Mouse (Mus musculus) CH12.LX (cell line): ENCODE data around the gene Gm47289.

Experiments used
- CTCF ChIP-seq, 2 experiments: IDR thresholded peaks in 1 of 2; conservative IDR thresholded peaks in 1 of 2; 2 replicates each; pipeline ENCODE4 v1.5.1; 2011 to 2012; ENCODE audit warnings: low read depth in 2 of 2, low read length in 2 of 2, improper control_type of control experiment in 1 of 2, inconsistent platforms in 1 of 2, mild to moderate bottlenecking in 1 of 2, moderate library complexity in 1 of 2
- EP300 ChIP-seq: IDR thresholded peaks from 2 replicates; pipeline ENCODE4 v1.6.1; 2011; ENCODE audit warnings: low read length, improper control_type of control experiment
- GABPA ChIP-seq: IDR thresholded peaks from 2 replicates; pipeline ENCODE4 v1.6.1; 2012; ENCODE audit warnings: low read depth, low read length, improper control_type of control experiment, inconsistent platforms; ENCODE audit not compliant: insufficient replicate concordance
- IRF4 ChIP-seq: IDR thresholded peaks from 2 replicates; pipeline ENCODE4 v1.6.1; 2014; ENCODE audit warnings: low read depth, mild to moderate bottlenecking, inconsistent platforms, low read length, improper control_type of control experiment
- MAZ ChIP-seq: IDR thresholded peaks from 2 replicates; pipeline ENCODE4 v1.6.1; 2012; ENCODE audit warnings: low read depth, mild to moderate bottlenecking, inconsistent platforms, low read length, improper control_type of control experiment, moderate library complexity
- MXI1 ChIP-seq: IDR thresholded peaks from 2 replicates; pipeline ENCODE4 v1.6.1; 2011; ENCODE audit warnings: mild to moderate bottlenecking, low read depth, low read length, improper control_type of control experiment
- NELFE ChIP-seq: IDR thresholded peaks from 2 replicates; pipeline ENCODE4 v1.6.1; 2011; ENCODE audit warnings: low read depth, low read length, improper control_type of control experiment
- NRF1 ChIP-seq: IDR thresholded peaks from 2 replicates; pipeline ENCODE4 v1.6.1; 2014; ENCODE audit warnings: low read depth, mild to moderate bottlenecking, inconsistent platforms, low read length, improper control_type of control experiment, moderate library complexity
- POLR2A ChIP-seq: IDR thresholded peaks from 2 replicates; pipeline ENCODE4 v1.6.1; 2011; ENCODE audit warnings: low read depth, mild to moderate bottlenecking, improper control_type of control experiment, low read length
- TBP ChIP-seq: conservative IDR thresholded peaks from 2 replicates; pipeline ENCODE4 v1.6.1; 2011; ENCODE audit warnings: low read depth, low read length, improper control_type of control experiment
- USF1 ChIP-seq: IDR thresholded peaks from 2 replicates; pipeline ENCODE4 v1.6.1; 2014; ENCODE audit warnings: low read depth, mild to moderate bottlenecking, inconsistent platforms, low read length, improper control_type of control experiment
- ZC3H11A ChIP-seq: IDR thresholded peaks from 2 replicates; pipeline ENCODE4 v1.6.1; 2012; ENCODE audit warnings: low read depth, mild to moderate bottlenecking, inconsistent platforms, low read length, improper control_type of control experiment

DNA sequence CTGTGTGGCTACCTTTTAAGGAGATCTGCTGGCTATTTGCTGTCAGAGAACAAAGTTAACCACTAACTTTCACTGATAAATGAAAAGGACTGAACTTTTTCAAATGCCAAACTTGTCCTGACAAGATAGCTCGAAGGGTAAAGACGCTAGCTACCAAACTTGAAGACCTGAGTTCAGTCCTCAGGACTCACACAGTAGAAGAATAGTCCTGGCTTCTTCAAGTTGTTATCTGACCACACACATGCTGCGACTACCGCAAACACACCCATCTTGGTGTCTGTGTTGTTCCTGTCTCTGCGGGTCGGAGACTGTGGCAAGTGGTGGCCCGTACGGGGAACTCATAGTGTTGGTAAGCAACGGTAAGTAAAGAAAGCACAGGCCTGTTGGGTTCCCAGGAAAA is 44.7 kb downstream of the Gm47289 start:
- TF ChIP-seq CTCF (conservative IDR thresholded peaks at IDR 0.05 in 1 of 2, IDR thresholded peaks at IDR 0.05 in 1 of 2; ENCODE audit: low read depth in 2 of 2, low read length in 2 of 2) (no peak), GABPA (no peak), MXI1 (no peak), TBP (no peak), NRF1 (no peak), MAZ (no peak), POLR2A (no peak), USF1 (no peak), IRF4 (no peak), EP300 (no peak), ZC3H11A (no peak), NELFE (no peak)
